Mouse (Mus musculus) liver, embryonic 16.5 days (tissue): ENCODE measurements around the gene Rnf167. TPM values are rescaled to one million over a fixed set of nuclear protein-coding genes. Genes with fewer than 3 reads are reported as not detected.

Source experiments
- ATAC-seq: fragments of 200-750 bp; cut with Nextera tagmentation; 2 replicates; pipeline ENCODE4 v1.8.0; 2017; ENCODE audit warnings: low read depth, mild to moderate bottlenecking, moderate number of reproducible peaks, moderate library complexity
- H3K27ac ChIP-seq: fragments of 300-500 bp; sonication (generic); 2 replicates; pipeline ENCODE4 v1.5.1; 2014; ENCODE audit warnings: mild to moderate bottlenecking, low read length
- H3K27me3 ChIP-seq: fragments of 300-500 bp; sonication (generic); 2 replicates; pipeline ENCODE4 v1.6.1; 2014; ENCODE audit warnings: low read depth, low read length, mixed read lengths; ENCODE audit not compliant: control insufficient read depth, insufficient read depth
- H3K36me3 ChIP-seq: fragments of 300-500 bp; sonication (generic); 2 replicates; pipeline ENCODE4 v1.6.1; 2014; ENCODE audit warnings: mild to moderate bottlenecking; ENCODE audit not compliant: control insufficient read depth, insufficient read depth
- H3K4me1 ChIP-seq: fragments of 300-500 bp; sonication (generic); 2 replicates; pipeline ENCODE4 v1.6.1; 2014; ENCODE audit warnings: low read depth, low read length, mixed read lengths; ENCODE audit not compliant: control insufficient read depth
- H3K4me2 ChIP-seq: fragments of 300-500 bp; sonication (generic); 2 replicates; pipeline ENCODE4 v1.6.1; 2014; ENCODE audit warnings: low read depth, low read length, mixed read lengths
- H3K4me3 ChIP-seq: fragments of 300-500 bp; sonication (generic); 2 replicates; pipeline ENCODE4 v1.5.1; 2014; ENCODE audit warnings: low read depth, mild to moderate bottlenecking, low read length
- H3K9ac ChIP-seq: fragments of 300-500 bp; sonication (generic); 2 replicates; pipeline ENCODE4 v1.6.1; 2014; ENCODE audit warnings: low read depth, low read length
- H3K9me3 ChIP-seq: fragments of 300-500 bp; sonication (generic); replicated peaks from 2 replicates; pipeline ENCODE4 v1.6.1; 2016; ENCODE audit warnings: low read length; ENCODE audit not compliant: control insufficient read depth
- WGBS: fragments of 180-500 bp; shearing (Covaris S2); extraction: QIAGEN DNeasy Blood & Tissue Kit; methylation state at CpG from one replicate; pipeline ENCODE4 v1.1.7; 2014; ENCODE audit not compliant: insufficient replicate concordance; 5-methylcytosine and 5-hydroxymethylcytosine counted together
- polyA plus RNA-seq: library from polyadenylated mRNA; unstranded; fragments of >200 nt; fragmentation: Nextera tagmentation; extraction: Ambion mirVana; gene quantifications from 2 replicates; pipeline ENCODE4 v1.2.1, GENCODE M21; 2015

Rnf167 gene
- 76.4 and 79.6 TPM in 2 replicates for polyA plus RNA-seq

DNA sequence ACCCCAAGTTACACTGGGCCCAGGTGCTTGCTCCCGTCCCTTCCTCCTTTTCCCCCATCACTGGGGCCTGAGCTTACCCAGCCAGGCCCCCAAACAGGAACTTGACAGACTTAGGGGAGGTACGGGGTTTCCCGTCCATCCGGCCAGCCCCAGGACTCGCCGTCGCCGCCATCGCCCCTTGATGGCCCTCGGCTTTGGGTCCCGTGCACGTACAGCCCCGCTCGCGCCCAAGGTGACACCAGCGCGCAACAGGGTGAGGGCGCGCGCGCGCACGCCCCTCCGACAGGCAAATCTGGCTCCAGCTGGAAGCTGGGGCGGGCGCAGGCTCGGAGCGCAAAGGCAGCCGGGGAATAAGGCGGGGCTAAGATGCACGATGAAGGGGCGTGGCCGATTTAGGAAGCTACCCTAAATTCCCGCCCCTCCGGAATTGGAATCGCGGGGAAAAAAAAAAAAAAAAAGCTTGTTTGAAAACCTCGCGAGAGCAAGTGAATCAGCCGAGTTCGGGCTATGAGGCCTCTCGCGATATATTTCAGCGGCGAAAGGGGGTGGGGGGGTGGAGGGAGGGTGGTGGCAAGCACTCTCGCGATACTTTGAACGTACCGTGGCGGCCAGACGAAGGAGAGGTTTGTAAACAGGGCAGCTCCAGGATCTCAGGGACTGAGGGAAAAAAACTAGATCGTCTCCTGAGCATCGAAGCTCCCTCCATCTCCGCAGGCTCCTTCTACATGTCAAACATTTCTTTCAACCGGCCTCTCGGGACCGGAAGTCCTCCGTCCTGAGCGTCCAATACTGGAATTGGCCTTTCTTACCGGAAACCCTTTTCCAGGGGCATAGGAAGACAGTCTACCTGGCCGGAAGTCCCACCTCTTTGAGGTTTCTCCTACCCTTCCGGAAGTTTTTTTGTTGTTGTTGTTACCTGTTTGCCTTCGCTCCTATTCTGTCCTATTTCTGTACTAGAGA lies at the start of gene Rnf167, which contains the start of gene Slc25a11:
TSS of gene Rnf167 (plus strand) at position 545 of the 960 bp plus-strand sequence.
TSS of gene Slc25a11 (minus strand) at position 789 of the 960 bp plus-strand sequence.
- peaks cover 44% of the 10 kb centered on the region for H3K36me3 ChIP-seq
- H3K4me1 ChIP-seq = peaks cover 54% of the 10 kb centered on the region
- under 1% methylated on average over 63 of the region's 63 CpGs for WGBS

DNA sequence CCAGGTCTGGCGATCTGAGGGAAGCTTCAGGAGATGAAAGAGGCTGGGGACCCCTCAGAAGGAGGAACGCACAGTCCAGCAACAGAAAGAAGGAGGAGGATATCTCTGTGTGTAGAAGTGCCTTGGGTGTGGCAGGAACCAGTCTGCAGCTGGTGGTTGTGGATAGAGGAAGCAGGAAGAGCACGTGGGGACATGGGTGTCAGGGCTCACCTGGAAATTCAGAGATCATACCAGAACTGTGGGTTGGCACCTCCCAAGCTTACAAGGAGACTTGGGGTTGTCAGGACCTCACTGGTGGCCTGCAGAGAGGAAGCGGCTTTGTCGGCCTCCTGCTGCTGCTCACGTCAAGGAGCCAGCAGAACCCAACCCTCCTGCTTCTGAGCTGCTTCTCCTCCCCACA lies 49.7 kb upstream of the Rnf167 start:
- Histone ChIP-seq H3K36me3 (no peaks in the 10 kb centered on the region), H3K9ac (no peak overlapping the region), H3K4me2 (no peak overlapping the region), H3K4me1 (peaks cover 16% of the 10 kb centered on the region), H3K4me3 (no peak overlapping the region), H3K9me3 (no peaks in the 10 kb centered on the region), H3K27me3 (no peaks in the 10 kb centered on the region), H3K27ac (no peak overlapping the region)
- WGBS = 24% methylated on average over 6 of the region's 6 CpGs
- 0 out of 2 replicates have a peak, but pooled peaks have one; percentile 19 for ATAC-seq

More for the DNA sequence above, at the start of gene Rnf167, which contains the start of gene Slc25a11:
- H3K27me3 ChIP-seq = no peaks in the 10 kb centered on the region
- ATAC-seq = peak; percentile 85
- H3K9me3 ChIP-seq = no peaks in the 10 kb centered on the region
- peak within 1 kb of the TSS; percentile 99 for H3K27ac ChIP-seq
- peak within 1 kb of the TSS; percentile 96 for H3K9ac ChIP-seq
- H3K4me2 ChIP-seq = peak within 1 kb of the TSS; percentile 93
- H3K4me3 ChIP-seq = peak within 1 kb of the TSS; percentile 97

DNA sequence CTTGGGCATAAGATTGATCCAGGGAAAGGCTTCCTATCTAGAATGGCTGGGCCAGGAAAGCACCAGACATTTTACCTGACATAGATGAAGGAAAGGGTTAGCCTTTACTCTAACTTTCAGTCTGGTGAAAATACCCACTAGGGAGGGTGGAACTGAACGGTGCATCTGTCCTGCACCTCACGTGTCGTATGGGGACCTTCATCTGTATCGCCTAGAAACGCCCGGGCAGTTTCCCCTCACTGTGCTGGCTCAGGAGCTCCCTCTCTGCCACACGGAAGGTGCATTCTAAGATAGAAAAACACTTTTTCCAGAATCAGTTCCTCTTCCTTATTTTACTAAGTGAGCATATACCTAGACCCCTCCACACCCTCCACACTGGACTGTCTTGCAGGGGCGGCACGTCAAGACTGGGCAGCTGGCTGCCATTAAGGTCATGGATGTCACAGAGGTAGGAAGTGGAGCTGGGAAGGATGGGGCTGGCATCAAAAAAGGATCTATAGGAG lies 48.5 kb upstream of the Rnf167 start:
- Histone ChIP-seq H3K9ac (no peak overlapping the region), H3K27me3 (no peaks in the 10 kb centered on the region), H3K4me2 (no peak overlapping the region), H3K4me1 (peaks cover 13% of the 10 kb centered on the region), H3K27ac (no peak overlapping the region), H3K4me3 (no peak overlapping the region), H3K9me3 (no peaks in the 10 kb centered on the region), H3K36me3 (no peaks in the 10 kb centered on the region)
- 74% methylated on average over 9 of the region's 9 CpGs for WGBS
- ATAC-seq = no peak

DNA sequence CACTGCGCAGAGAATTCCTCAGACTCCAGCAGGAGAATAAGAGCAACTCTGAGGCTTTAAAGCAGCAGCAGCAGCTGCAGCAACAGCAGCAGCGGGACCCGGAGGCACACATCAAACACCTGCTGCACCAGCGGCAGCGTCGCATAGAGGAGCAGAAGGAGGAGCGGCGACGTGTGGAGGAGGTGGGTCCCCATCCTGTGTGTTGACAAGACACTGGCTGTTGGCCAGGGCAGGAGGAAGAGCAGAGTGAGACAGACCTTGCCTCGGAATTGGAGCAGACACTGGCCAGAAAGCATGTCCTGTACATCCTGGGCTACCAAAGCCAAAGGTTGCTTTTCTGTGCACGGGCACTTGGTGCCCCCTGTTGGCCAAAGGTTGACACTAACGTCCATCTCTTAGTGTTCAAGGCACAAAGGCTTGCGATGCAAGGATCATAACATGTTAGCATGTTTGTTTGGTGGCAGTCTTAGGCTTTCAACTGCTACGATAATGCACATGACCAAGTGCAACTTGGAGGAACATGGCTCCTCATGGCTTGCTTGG lies 41.9 kb upstream of the Rnf167 start:
- H3K9me3 ChIP-seq = no peaks in the 10 kb centered on the region
- no peaks in the 10 kb centered on the region for H3K27me3 ChIP-seq
- no peaks in the 10 kb centered on the region for H3K4me1 ChIP-seq
- H3K9ac ChIP-seq = no peak overlapping the region
- ATAC-seq = no peak
- H3K4me2 ChIP-seq = no peak overlapping the region
- no peak overlapping the region for H3K4me3 ChIP-seq
- H3K36me3 ChIP-seq = peaks cover 2% of the 10 kb centered on the region
- WGBS = 59% methylated on average over 14 of the region's 14 CpGs
- H3K27ac ChIP-seq = no peak overlapping the region

DNA sequence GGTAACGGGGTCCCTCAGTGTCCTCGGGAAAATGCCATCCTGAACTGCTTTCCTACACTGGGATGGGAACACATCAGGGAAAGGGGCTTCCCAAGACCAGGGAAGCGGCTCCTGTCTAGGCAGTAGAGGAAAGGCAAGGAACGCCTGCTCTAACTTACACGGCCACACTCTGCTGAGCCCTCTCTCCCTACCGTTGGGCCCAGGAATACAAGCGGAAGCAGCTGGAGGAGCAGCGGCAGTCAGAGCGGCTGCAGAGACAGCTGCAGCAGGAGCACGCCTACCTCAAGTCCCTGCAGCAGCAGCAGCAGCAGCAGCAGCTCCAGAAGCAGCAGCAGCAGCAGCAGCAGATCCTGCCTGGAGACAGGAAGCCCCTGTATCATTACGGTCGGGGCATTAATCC lies 40.3 kb upstream of the Rnf167 start:
- Histone ChIP-seq H3K9me3 (no peaks in the 10 kb centered on the region), H3K27ac (no peak overlapping the region), H3K4me2 (no peak overlapping the region), H3K36me3 (peaks cover 2% of the 10 kb centered on the region), H3K27me3 (no peaks in the 10 kb centered on the region), H3K4me3 (no peak overlapping the region), H3K4me1 (no peaks in the 10 kb centered on the region), H3K9ac (no peak overlapping the region)
- no peak for ATAC-seq
- 83% methylated on average over 12 of the region's 12 CpGs for WGBS

DNA sequence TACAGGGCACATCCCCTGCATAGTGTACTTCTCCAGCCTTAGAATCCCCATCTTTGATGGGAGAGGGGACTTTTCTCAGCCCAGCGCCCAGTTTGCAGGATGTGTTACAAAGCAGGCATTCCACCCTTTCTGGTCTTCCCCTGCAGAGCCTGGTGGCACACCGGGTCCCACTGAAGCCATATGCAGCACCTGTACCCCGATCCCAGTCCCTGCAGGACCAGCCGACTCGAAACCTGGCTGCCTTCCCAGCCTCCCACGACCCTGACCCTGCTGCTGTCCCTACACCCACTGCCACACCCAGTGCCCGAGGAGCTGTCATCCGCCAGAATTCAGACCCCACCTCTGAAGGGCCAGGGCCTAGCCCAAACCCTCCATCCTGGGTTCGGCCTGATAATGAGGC lies 39.4 kb upstream of the Rnf167 start:
- WGBS = 61% methylated on average over 9 of the region's 9 CpGs
- no peak for ATAC-seq

DNA sequence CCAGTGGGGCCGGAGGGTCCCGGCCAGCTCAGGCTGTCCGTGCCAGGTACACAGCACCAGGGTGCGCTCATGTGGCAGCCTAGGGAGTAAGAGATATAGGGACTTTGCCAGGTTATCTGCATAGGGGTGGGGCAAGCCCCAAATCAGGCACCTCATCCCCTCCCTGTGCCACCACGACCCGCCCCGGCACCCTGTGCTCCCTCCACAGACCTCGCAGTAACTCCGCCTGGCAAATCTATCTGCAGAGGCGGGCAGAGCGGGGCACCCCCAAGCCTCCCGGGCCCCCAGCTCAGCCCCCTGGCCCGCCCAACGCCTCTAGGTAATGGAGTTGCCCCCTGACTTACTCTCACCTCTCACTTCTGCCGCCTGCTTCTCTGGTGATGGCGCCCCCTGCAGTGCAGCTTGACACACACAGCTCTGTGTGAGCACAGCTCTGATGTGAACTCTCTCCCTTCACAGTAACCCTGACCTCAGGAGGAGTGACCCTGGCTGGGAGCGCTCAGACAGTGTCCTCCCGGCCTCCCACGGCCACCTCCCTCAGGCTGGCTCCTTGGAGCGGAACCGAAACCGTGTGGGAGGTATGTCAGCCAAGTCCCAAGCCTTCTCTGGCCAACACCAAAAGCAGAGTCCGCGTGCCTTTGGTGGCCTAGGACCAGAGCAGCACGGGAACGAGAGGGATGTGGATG lies 38.5 kb upstream of the Rnf167 start:
- Histone ChIP-seq H3K4me1 (no peaks in the 10 kb centered on the region), H3K4me3 (no peak overlapping the region), H3K36me3 (peaks cover 2% of the 10 kb centered on the region), H3K9ac (no peak overlapping the region), H3K4me2 (no peak overlapping the region), H3K27me3 (no peaks in the 10 kb centered on the region), H3K9me3 (no peaks in the 10 kb centered on the region), H3K27ac (no peak overlapping the region)
- ATAC-seq = no peak
- 75% methylated on average over 26 of the region's 26 CpGs for WGBS

More for the DNA sequence above, 39.4 kb upstream of the Rnf167 start:
- H3K4me1 ChIP-seq = no peaks in the 10 kb centered on the region
- no peaks in the 10 kb centered on the region for H3K9me3 ChIP-seq
- H3K4me2 ChIP-seq = no peak overlapping the region
- H3K9ac ChIP-seq = no peak overlapping the region
- no peaks in the 10 kb centered on the region for H3K27me3 ChIP-seq
- H3K4me3 ChIP-seq = no peak overlapping the region
- H3K27ac ChIP-seq = no peak overlapping the region
- peaks cover 2% of the 10 kb centered on the region for H3K36me3 ChIP-seq

DNA sequence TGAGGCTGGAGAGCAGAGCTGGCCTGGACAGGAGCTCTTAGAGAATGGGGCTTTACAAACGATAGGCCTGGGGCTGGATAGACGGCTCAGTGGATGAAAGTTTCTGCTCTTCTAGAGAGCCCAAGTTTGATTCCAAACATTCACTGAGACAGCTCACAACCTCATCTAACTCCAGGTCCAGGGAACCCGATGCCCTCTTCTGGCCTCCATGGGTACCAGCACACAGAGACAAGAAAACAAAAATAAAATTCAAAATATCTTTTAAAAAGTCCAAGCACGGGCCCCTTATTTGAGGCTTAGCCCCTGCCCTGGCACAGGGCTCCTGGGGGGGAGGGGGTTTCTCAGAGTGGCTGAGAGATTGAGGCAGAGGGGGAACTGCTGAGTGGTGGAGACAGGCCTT lies 36.3 kb upstream of the Rnf167 start:
- Histone ChIP-seq H3K4me2 (no peak overlapping the region), H3K27ac (no peak overlapping the region), H3K27me3 (no peaks in the 10 kb centered on the region), H3K9ac (no peak overlapping the region), H3K9me3 (no peaks in the 10 kb centered on the region), H3K4me1 (peaks cover 10% of the 10 kb centered on the region), H3K4me3 (no peak overlapping the region), H3K36me3 (peaks cover 2% of the 10 kb centered on the region; the same call in 1 of the 2 replicates)
- 68% methylated on average over 4 of the region's 4 CpGs for WGBS
- ATAC-seq = no peak
